Mouse (Mus musculus) cerebellum, postnatal 4 days (tissue): ENCODE measurements around the gene Alyref.
A peak's percentile ranks its signal among the peaks of the same experiment; 100 is the strongest.

Experiments
- DNase-seq, 2 experiments: peaks; one replicate each; pipeline ENCODE4 v3.0.0; 2022; ENCODE audit warnings: low spot score in 2 of 2, mixed read lengths in 1 of 2

Gene Alyref

GRCm38 (mm10) chr11:120626785-120627467 is 28.8 kb upstream of the Alyref start:
- no peak for DNase-seq

GRCm38 (mm10) chr11:120625152-120625775 is 27.1 kb upstream of the Alyref start, which contains the start of gene Sirt7:
Sirt7 (minus strand) TSS chr11:120625240.
- no peak for DNase-seq

- peak; percentile 63 to 82 for DNase-seq
These were observed 26.5 kb upstream of the Alyref start for GRCm38 (mm10) chr11:120624680-120625111.

- DNase-seq: peak in 1 of 2 experiments; percentile 61
These were observed 26.0 kb upstream of the Alyref start for GRCm38 (mm10) chr11:120623961-120624679.

- DNase-seq: no peak
These were observed 24.6 kb upstream of the Alyref start for GRCm38 (mm10) chr11:120622805-120623204.

GRCm38 (mm10) chr11:120620195-120620594 is 22.0 kb upstream of the Alyref start:
- no peak for DNase-seq

- no peak for DNase-seq
These were observed 20.7 kb upstream of the Alyref start for GRCm38 (mm10) chr11:120618619-120619535.

GRCm38 (mm10) chr11:120617519-120618112 is 19.5 kb upstream of the Alyref start, which contains the start of gene Pcyt2:
Pcyt2 (minus strand) TSS chr11:120617936.
- DNase-seq: peak; percentile 83 to 91

GRCm38 (mm10) chr11:120616617-120617294 is 18.6 kb upstream of the Alyref start:
- no peak for DNase-seq

GRCm38 (mm10) chr11:120615606-120616203 is 17.5 kb upstream of the Alyref start:
- no peak for DNase-seq

GRCm38 (mm10) chr11:120615167-120615566 is 17.0 kb upstream of the Alyref start:
- no peak for DNase-seq

- no peak for DNase-seq
These were observed 15.8 kb upstream of the Alyref start for GRCm38 (mm10) chr11:120613976-120614375.

- no peak for DNase-seq
These were observed 15.4 kb upstream of the Alyref start for GRCm38 (mm10) chr11:120613481-120613972.

GRCm38 (mm10) chr11:120612763-120613162 is 14.6 kb upstream of the Alyref start:
- peak; percentile 65 to 86 for DNase-seq

GRCm38 (mm10) chr11:120610477-120611046 is 12.4 kb upstream of the Alyref start:
- no peak for DNase-seq

- DNase-seq: no peak
These were observed 11.1 kb upstream of the Alyref start for GRCm38 (mm10) chr11:120609250-120609649.

- no peak for DNase-seq
These were observed 10.3 kb upstream of the Alyref start, which contains the start of gene Npb for GRCm38 (mm10) chr11:120608241-120609034. Npb (plus strand) TSS chr11:120608477.

- no peak for DNase-seq
These were observed 8.6 kb upstream of the Alyref start for GRCm38 (mm10) chr11:120606764-120607163.

GRCm38 (mm10) chr11:120605667-120606066 is 7.5 kb upstream of the Alyref start:
- DNase-seq: no peak
